Mouse (Mus musculus) induced T-regulatory cell, adult 2 months (primary cell): ENCODE data around the gene Gja5.

Source experiments
- DNase-seq: peaks from one replicate; pipeline ENCODE4 v3.0.0-alpha.2; 2012; ENCODE audit warnings: low read depth

Gene Gja5

GRCm38 (mm10) chr3:96904393-96904792, at the start of gene Gja5:
Gene Gja5 (plus strand): TSS chr3:96904693.
- DNase-seq = no peak

DNA sequence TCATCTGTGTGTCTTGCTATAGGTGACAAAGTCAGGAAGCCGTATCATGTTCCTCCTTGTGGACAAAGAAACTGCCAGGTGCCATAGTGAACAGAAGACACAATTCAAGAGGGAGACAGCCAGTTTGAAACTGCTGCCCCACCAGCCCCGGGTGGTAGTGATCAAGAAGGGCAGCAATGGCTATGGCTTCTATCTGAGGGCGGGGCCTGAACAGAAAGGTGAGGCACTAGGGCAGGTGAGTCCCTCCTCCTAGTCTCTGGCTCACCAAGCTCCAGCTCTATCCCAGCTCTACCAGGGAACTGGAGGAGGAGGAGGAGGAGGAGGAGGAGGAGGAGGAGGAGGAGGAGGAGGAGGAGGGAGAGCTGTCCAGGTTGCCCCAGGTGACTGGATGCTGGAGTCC, 48.7 kb upstream of the Gja5 start:
- no peak for DNase-seq

GRCm38 (mm10) chr3:96860498-96860897, 44.0 kb upstream of the Gja5 start:
- no peak for DNase-seq

- no peak for DNase-seq
Observed at GRCm38 (mm10) chr3:96867863-96868262, 36.6 kb upstream of the Gja5 start.

DNA sequence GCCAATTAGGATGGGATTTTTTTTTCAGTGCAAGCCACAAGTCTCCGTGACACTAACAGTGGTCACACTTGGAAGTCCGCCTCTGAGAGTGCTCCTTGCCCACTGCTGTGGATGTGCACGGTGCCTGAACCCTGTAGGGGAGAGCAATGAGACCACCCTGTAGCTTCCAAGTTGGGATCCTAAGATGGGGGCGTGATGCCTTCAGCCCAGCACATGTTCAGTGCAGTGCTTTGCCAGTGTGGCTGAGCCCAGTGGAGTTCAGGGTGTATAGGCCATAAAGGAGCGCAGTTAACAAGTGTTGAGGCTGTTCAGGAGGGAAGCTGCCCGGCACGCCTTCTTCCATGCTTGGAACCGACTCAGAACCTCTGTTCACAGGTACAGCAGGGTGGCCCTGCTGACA, 35.9 kb upstream of the Gja5 start:
- no peak for DNase-seq

GRCm38 (mm10) chr3:96869091-96869490, 35.4 kb upstream of the Gja5 start:
- no peak for DNase-seq

GRCm38 (mm10) chr3:96870270-96870669, 34.2 kb upstream of the Gja5 start:
- DNase-seq = no peak

- DNase-seq = no peak
Observed at GRCm38 (mm10) chr3:96871070-96871469, 33.4 kb upstream of the Gja5 start.

- no peak for DNase-seq
Observed at GRCm38 (mm10) chr3:96872501-96872900, 32.0 kb upstream of the Gja5 start.

DNA sequence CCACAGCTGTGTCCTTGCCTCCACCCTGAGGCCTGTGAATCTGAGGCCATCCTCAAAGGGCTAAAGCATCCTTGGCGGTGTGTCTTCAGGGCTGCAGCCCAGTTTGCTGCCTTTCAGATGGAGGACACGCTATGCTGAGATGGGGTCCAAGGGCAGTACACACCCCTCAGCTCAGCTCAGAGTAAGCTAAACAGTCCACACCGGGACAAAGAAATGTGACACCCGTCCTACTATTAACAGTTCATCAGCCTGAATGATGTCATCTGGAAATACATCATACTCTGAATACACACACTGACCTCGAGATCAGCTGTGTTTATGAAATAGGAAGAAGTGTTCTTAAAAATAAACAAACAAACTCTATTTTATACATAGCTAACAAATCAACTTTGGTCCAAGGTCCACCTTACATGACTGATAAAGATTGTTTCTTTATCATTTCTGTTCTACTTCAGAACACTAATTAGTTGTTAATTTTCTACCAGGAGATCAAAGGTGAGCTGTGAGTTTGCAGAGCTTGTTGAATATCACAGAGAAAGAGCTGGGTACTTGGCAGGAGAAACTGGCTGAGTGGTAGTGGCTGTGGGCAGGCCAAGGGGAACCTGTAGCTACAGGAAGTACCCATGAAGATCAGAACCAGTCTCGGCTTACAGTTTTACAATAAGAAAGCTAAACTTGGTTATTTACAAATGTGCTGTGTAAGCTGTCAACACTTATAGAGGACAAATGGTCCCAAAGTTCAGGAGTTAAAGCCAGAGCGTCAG, 29.5 kb upstream of the Gja5 start:
- no peak for DNase-seq

DNA sequence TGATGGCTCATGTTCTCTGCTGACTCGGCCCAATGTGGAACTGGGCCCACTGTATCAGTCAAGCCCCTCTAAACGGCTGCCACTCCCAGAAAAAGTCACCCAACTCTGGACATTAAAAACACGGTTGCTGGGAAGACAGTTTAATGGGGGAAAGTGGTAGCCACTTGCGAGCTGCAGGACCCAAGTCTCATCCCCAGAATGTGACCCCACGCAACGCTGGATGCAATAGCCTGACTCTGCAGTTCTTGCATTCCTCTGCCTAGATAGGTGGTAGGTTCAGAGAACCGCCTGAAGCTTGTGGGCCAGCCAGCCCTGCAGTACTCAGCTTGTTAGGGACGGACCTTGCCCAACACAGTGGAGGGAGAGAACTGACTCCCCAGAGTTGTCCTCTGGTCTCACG, 25.0 kb upstream of the Gja5 start:
- DNase-seq = no peak

DNA sequence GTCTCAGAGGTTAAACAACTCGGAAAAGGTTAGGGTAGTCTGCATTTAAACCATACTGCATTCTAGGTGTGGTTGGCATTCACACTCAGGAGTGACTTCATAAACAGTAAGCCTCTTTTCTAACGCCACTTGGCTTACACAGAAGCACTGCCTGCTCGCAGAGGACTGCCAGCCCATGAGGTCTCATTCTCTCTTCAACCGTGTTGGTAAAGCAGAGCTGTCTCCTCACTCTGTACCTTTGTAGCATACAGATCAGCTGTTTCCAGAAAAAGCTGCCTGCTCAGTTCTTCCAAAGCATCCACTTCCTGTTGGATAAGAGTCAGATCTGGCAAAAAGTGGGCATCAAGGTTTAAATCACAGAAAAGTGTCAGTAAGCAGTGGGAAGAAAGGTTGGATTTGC, 24.1 kb upstream of the Gja5 start:
- DNase-seq = no peak

GRCm38 (mm10) chr3:96881557-96881956, 22.9 kb upstream of the Gja5 start:
- DNase-seq = peak; percentile 60

GRCm38 (mm10) chr3:96882061-96882849, 22.2 kb upstream of the Gja5 start:
- DNase-seq = peak; percentile 72

DNA sequence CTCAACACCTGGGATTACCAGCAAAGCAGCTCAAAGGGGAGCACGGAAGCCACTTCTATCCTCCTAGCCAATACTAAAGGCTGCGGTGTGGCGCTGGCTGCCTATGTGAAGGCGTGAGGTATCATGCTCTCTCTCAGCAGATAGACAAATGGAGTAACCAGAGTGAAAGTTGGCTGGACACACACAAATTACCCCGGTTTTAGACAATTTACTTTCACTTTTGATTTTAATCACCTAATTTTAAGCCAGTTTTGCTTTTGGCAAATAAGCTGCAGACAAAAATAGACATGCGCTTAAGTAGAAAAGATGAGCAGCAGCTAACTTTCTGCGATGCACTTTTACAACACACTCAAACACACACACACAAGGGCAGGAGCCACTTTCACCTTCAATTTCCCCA, 20.8 kb upstream of the Gja5 start:
- DNase-seq = peak; percentile 54

DNA sequence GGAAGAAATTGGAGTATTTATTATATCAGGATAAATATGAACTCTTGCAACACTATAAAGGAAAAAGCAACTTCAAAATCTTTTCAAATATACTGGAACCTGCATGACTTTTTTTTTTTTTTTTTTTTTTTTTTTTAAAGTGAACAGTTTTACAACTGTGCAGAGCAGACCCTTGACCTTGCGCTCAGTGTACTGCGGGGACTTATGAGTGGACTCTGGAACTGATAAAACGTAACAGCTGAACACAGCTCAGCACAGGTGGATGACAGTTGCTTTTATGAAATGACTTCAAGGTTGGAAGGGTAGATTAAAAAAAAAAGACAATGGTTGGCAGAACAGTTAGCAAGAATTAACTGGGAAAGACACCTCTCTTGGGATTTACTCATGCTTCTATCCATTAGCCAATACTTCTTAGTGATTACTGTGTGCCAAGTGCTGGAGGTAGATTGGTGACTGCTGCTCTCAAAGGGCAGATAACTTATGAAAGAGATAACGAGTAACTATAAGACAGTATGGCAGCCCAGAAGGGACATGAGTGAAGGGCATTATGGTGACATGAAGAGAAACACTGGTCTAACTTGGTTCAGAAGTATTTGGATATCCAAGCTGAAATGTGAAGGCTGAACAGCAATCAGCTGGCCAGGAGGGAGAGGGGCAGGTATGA, 2.0 kb upstream of the Gja5 start:
- DNase-seq = no peak

GRCm38 (mm10) chr3:96904851-96905541, 503 bp downstream of the Gja5 start, which contains the start of gene Gpr89:
Gene Gpr89 (minus strand): TSS chr3:96905346.
- peak; percentile 95 for DNase-seq

GRCm38 (mm10) chr3:96905592-96905991, 1.1 kb downstream of the Gja5 start:
- DNase-seq = no peak

DNA sequence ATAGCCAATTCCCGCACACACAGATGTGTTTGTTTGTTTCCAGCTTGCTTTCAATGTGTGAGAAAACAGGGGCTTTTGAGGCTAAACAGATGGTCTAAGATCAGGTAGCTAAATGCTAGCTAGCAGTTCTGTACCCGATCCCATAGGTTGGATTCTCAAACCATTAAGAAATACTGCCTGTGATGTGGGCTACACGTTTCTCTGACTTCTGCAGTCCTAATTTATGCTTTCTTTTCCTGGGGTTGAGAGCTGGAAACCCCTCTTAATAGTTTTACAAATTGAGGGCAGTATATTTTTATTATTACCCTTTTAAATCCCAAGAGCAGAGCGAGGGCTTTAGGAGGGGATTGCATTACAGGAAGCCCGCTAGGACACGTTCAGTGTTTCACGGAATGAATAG, 16.5 kb downstream of the Gja5 start:
- no peak for DNase-seq

GRCm38 (mm10) chr3:96924631-96925030, 20.1 kb downstream of the Gja5 start:
- DNase-seq = no peak

DNA sequence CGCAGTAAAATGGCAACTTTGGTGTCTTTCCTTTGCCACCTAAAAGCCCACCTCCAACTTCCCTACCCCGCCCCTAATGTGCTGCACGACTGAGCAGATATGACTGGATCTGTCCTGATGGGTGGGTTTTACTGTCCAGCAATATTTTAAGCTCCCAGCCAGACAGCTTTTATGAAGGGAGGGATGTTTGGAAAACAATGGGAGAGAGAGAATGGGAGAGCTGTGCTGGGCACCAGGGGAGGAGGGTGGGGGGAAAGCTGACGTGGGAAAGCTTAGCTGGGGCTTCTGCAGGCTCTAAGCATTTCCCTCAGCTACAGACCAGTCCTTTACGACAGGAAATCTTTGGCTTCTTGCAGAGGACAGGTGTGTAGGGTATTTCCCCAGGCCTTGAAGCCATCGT, 21.4 kb downstream of the Gja5 start, which contains the start of gene Gja8:
TSS of gene Gja8 (minus strand) at position 101 of the 400 bp plus-strand sequence.
- no peak for DNase-seq

DNA sequence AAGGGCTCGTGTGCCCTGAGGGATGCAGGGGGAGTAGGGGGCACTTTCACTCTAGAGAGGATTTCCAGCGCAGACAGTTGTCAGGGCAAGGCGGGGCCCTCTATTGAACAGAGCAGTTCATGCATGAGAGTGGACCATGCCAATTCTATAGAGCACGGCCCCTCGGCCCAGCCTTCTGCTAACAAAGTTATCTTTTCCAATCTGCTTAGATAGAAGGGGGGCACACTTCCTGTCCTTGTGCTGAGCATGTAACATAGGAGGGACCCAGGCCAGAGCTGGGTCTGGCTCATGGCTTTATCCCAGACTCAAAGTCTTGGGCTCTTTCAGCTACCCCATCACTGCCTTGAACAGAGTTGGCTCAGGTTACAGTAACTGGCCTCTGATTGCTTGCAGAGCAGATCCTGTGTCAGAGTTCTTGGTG, 26.8 kb downstream of the Gja5 start:
- DNase-seq = no peak
